Mouse (Mus musculus) thymus, adult 2 months (tissue): ENCODE data around the gene Wscd2.

ENCODE experiments used
- CTCF ChIP-seq: fragments of 200-500 bp; IDR thresholded peaks from 2 replicates; pipeline ENCODE4 v1.5.1; 2012; ENCODE audit warnings: mild to moderate bottlenecking, control low read depth, low read length, moderate library complexity, borderline replicate concordance; ENCODE audit not compliant: control insufficient read depth, poor library complexity, insufficient read depth; ENCODE audit errors: extremely low read depth
- POLR2A ChIP-seq: fragments of 200-500 bp; IDR thresholded peaks from 2 replicates; pipeline ENCODE4 v1.6.1; 2012; ENCODE audit warnings: mild to moderate bottlenecking, low read length, control low read depth, moderate library complexity; ENCODE audit not compliant: control insufficient read depth, poor library complexity, insufficient read depth; ENCODE audit errors: extremely low read depth

GRCm38 (mm10) chr5:113471417-113471816 lies 18.7 kb upstream of the Wscd2 start:
- TF ChIP-seq CTCF: no peak
- no peak for TF ChIP-seq POLR2A
